Mouse (Mus musculus) ES-E14 (cell line): ENCODE results near the gene Atg4c. TPM values are rescaled to one million over a fixed set of nuclear protein-coding genes. Genes with fewer than 3 reads are reported as not detected.

Experiments
- DNase-seq: peaks from one replicate; pipeline ENCODE4 v3.0.0-alpha.2; 2013; ENCODE audit warnings: low read depth, low spot score
- H3K27ac ChIP-seq: 2 replicates; pipeline ENCODE4 v1.5.1; 2012; ENCODE audit warnings: low read depth, mild to moderate bottlenecking, low read length, moderate library complexity, mixed read lengths; ENCODE audit not compliant: poor library complexity, insufficient read depth, severe bottlenecking
- H3K36me3 ChIP-seq: 2 replicates; pipeline ENCODE4 v1.6.1; 2012; ENCODE audit warnings: mild to moderate bottlenecking, low read length, moderate library complexity, mixed read lengths; ENCODE audit not compliant: control insufficient read depth, poor library complexity, insufficient read depth, severe bottlenecking
- H3K4me1 ChIP-seq, 2 experiments: fragments of 150-350 bp in 1 of 2; sonication (generic) in 1 of 2; 2 replicates each; pipeline ENCODE4 v1.6.1; 2012; ENCODE audit warnings: low read length in 2 of 2, mild to moderate bottlenecking in 1 of 2, mixed read lengths in 1 of 2; ENCODE audit not compliant: control insufficient read depth in 2 of 2, insufficient read depth in 2 of 2, poor library complexity in 1 of 2
- H3K4me3 ChIP-seq, 2 experiments: fragments of 150-350 bp in 1 of 2; sonication (generic) in 1 of 2; 2 replicates each; pipeline ENCODE4 v1.5.1; 2012; ENCODE audit warnings: low read length in 2 of 2, low read depth in 1 of 2, mild to moderate bottlenecking in 1 of 2, mixed read lengths in 1 of 2; ENCODE audit not compliant: insufficient read depth in 1 of 2, poor library complexity in 1 of 2, severe bottlenecking in 1 of 2
- H3K9ac ChIP-seq: 2 replicates; pipeline ENCODE4 v1.6.1; 2012; ENCODE audit warnings: low read depth, mild to moderate bottlenecking, low read length, mixed read lengths; ENCODE audit not compliant: poor library complexity, insufficient read depth, severe bottlenecking
- H3K9me3 ChIP-seq: fragments of 150-350 bp; sonication (generic); 2 replicates; pipeline ENCODE4 v1.6.1; 2012; ENCODE audit warnings: low read depth, mild to moderate bottlenecking, low read length; ENCODE audit not compliant: control insufficient read depth, insufficient read depth
- CHD2 ChIP-seq: IDR thresholded peaks from 2 replicates; pipeline ENCODE4 v1.6.1; 2014; ENCODE audit warnings: mild to moderate bottlenecking, low read depth, low read length, inconsistent platforms
- HCFC1 ChIP-seq: IDR thresholded peaks from 2 replicates; pipeline ENCODE4 v1.6.1; 2012; ENCODE audit warnings: low read length, inconsistent platforms, borderline replicate concordance; ENCODE audit not compliant: insufficient read depth
- MAFK ChIP-seq: IDR thresholded peaks from 2 replicates; pipeline ENCODE4 v1.6.1; 2014; ENCODE audit warnings: mild to moderate bottlenecking, low read depth, low read length, inconsistent platforms; ENCODE audit not compliant: insufficient read depth
- ZC3H11A ChIP-seq: IDR thresholded peaks from 2 replicates; pipeline ENCODE4 v1.6.1; 2012; ENCODE audit warnings: low read depth, mild to moderate bottlenecking, inconsistent platforms, low read length, borderline replicate concordance
- ZNF384 ChIP-seq: IDR thresholded peaks from 2 replicates; pipeline ENCODE4 v1.6.1; 2012; ENCODE audit warnings: low read depth, low read length, inconsistent platforms
- in situ Hi-C, 2 experiments: fragments of 600-800 bp; cut with MboI; formaldehyde crosslinking; loops; one replicate each; pipeline ENCODE4 v1.15.1; 2025; ENCODE audit warnings: low sequenced_read_pairs in 2 of 2, inconsistent platforms in 1 of 2; ENCODE audit not compliant: unreplicated experiment in 2 of 2
- total RNA-seq: library from RNA; depleted of rRNA; stranded (reverse); fragments of 300-350 nt; gene quantifications from 2 replicates; pipeline ENCODE4 v1.2.3, GENCODE M21; 2012

Atg4c gene
- total RNA-seq, 1 experiment = 2.6 TPM

DNA sequence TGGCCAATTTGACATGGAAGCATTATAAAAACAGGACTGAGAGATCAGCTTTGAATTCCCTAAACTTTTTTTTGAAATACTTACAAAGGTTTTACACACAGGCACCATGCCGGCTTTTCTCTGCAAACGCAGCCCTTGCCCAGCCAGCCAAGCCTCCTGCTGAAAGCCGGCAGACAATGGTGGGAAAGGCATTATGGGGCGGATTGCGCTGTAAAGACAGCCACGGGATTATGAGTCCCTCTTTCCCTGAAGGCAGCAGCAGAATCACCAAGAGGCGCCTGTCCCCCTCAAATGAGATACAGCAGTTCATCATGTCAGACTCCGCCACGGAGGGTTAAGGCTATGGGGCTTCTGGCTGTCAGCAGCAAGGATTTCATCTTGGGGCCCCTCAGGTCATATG is 79.1 kb downstream of the Atg4c start:
- no peaks in the 10 kb centered on the region for H3K9me3 ChIP-seq
- H3K4me3 ChIP-seq = no peak overlapping the region
- in situ Hi-C loops = no loop called here
- TF ChIP-seq ZC3H11A (no peak), ZNF384 (no peak), HCFC1 (no peak), MAFK (no peak), CHD2 (no peak)
- DNase-seq = no peak
- no peaks in the 10 kb centered on the region for H3K4me1 ChIP-seq
- no peak overlapping the region for H3K27ac ChIP-seq
- no peak overlapping the region for H3K9ac ChIP-seq
- H3K36me3 ChIP-seq = no peaks in the 10 kb centered on the region

DNA sequence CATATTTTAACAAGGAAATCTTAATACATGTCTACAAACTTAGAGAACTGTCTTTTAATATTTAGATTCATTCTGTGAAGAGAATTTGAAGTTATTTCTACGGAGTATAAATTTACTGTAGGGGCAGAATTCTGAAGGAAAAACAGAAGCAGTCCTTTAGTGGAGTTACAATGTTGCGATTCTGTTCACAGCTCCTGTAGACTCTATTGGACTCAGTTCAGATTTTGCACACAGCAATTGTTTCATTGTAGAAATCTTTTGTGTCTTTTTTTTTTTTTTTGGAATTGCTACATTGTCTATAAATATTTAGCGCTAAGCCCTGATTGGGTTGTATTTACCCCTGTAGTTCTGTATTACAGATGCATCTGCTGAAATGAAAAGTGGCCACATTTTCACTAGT is 79.7 kb downstream of the Atg4c start:
- no peak overlapping the region for H3K9ac ChIP-seq
- H3K4me3 ChIP-seq = no peak overlapping the region
- no peak overlapping the region for H3K27ac ChIP-seq
- H3K4me1 ChIP-seq = no peaks in the 10 kb centered on the region
- TF ChIP-seq CHD2 (no peak), ZC3H11A (no peak), ZNF384 (no peak), MAFK (no peak), HCFC1 (no peak)
- no peaks in the 10 kb centered on the region for H3K9me3 ChIP-seq
- in situ Hi-C loops = no loop called here
- no peaks in the 10 kb centered on the region for H3K36me3 ChIP-seq
- DNase-seq = no peak

DNA sequence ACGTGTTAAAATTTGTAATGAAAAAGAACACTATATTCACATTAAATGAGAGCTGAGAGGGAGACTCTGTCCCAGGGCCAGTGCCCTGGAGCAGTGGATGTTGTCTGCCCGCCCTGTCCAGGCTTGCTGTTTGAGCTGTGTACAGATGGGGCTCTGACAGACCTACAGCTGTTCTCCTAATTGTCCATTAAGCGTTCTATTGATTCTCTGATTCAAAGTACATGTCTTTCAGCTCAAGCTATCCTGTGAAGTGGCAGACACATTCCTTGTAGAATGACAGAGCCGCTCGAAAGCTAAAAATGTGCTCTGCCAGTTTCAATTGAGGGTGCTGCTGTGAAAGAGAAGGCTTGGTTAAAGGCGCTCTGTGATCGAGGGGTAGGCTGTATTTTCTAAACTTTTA is 80.2 kb downstream of the Atg4c start:
- DNase-seq = no peak
- no peak overlapping the region for H3K9ac ChIP-seq
- no peaks in the 10 kb centered on the region for H3K36me3 ChIP-seq
- TF ChIP-seq HCFC1 (no peak), ZNF384 (no peak), CHD2 (no peak), MAFK (no peak), ZC3H11A (no peak)
- in situ Hi-C loops = no loop called here
- H3K4me3 ChIP-seq = no peak overlapping the region
- H3K27ac ChIP-seq = no peak overlapping the region
- no peaks in the 10 kb centered on the region for H3K9me3 ChIP-seq
- no peaks in the 10 kb centered on the region for H3K4me1 ChIP-seq

DNA sequence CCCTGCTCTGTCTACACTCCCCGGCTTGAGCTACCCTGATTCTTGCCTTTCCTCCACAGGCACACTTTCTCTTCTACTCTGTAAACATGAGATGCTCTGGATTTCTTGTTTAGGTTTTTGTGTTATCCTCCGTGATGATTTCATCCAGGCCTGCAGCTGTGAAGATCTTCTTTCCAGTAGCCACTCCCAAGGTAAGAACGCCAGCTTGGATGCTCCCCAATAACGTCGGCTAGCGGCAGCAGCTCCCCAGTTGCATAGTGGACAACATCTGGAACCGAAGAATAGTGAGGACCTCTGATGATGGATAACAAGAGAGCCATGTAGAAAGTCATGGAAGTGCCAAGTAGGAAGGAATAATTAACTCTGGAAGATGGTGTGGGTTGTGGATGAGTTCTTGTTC is 85.1 kb downstream of the Atg4c start:
- TF ChIP-seq MAFK (no peak), CHD2 (no peak), HCFC1 (no peak), ZC3H11A (no peak), ZNF384 (no peak)
- H3K4me3 ChIP-seq = no peak overlapping the region
- H3K9ac ChIP-seq = no peak overlapping the region
- in situ Hi-C loops = no loop called here
- no peak for DNase-seq
- H3K36me3 ChIP-seq = no peaks in the 10 kb centered on the region
- H3K27ac ChIP-seq = no peak overlapping the region
- no peaks in the 10 kb centered on the region for H3K9me3 ChIP-seq
- no peaks in the 10 kb centered on the region for H3K4me1 ChIP-seq

DNA sequence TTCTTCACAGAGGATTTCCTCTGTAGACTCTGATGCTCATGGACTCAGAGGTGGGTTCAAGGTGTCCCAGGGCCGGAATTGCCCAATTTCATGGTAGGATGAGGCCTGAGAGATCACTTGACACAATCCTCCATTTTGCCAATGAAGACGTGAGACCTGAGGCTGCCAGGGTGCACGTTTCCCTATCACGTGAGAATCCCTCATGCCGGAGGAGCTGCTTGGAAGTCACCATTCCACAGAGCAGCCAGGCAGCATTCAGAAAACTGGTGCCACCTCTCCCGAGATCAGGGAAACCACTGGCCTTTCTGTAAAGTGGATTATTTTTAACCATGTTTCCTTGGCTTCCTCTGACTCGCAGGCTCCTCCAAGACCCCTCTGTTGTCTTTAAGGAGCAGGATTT is 88.0 kb downstream of the Atg4c start:
- Histone ChIP-seq H3K9me3 (no peaks in the 10 kb centered on the region), H3K9ac (no peak overlapping the region), H3K4me1 (no peaks in the 10 kb centered on the region), H3K27ac (no peak overlapping the region), H3K4me3 (no peak overlapping the region), H3K36me3 (no peaks in the 10 kb centered on the region)
- in situ Hi-C loops = no loop called here
- DNase-seq = no peak
- TF ChIP-seq MAFK (no peak), HCFC1 (no peak), ZNF384 (no peak), ZC3H11A (no peak), CHD2 (no peak)
